Mouse (Mus musculus): ENCODE data around the gene Mfsd7a. TPM values are rescaled to one million over a fixed set of nuclear protein-coding genes. Genes with fewer than 3 reads are reported as not detected.
"Not testable (repeated sequence)": the region's sequence is repeated elsewhere in the genome, so short reads cannot be mapped to it uniquely, and the experiment has no call there.

Gene Mfsd7a
- 0.09 and 0.20 TPM in 2 replicates for polyA plus RNA-seq (2016; fragmentation: Nextera tagmentation; extraction: Ambion mirVana)

- DNase-seq (ENCODE audit: low spot score), result peak; percentile 73
- Histone ChIP-seq H3K36me3 (no peaks in the 10 kb centered on the region), H3K27ac (peak within 1 kb of the TSS; percentile 51; the same call in 1 of the 2 replicates), H3K9me3 (replicated peaks) (no peaks in the 10 kb centered on the region), H3K27me3 (ENCODE audit: low read depth, poor library complexity, severe bottlenecking) (peaks cover 36% of the 10 kb centered on the region), H3K4me3 (peak within 1 kb of the TSS; percentile 50), H3K4me1 (peaks cover 16% of the 10 kb centered on the region)
- 11% methylated on average over 24 of the region's 24 CpGs for WGBS
These were observed at the start of gene Mfsd7a for GRCm38 (mm10) chr5:108448785-108449668. Mfsd7a (minus strand) TSS chr5:108448891.

GRCm38 (mm10) chr5:108486148-108486547 is 37.5 kb upstream of the Mfsd7a start:
- H3K27ac ChIP-seq; H3K9me3 ChIP-seq (replicated peaks); DNase-seq (ENCODE audit: low spot score); H3K4me3 ChIP-seq; H3K27me3 ChIP-seq (ENCODE audit: low read depth, poor library complexity, severe bottlenecking); H3K4me1 ChIP-seq: not testable (repeated sequence)
- peaks cover 89% of the 10 kb centered on the region for H3K36me3 ChIP-seq
- 94% methylated on average over 5 of the region's 5 CpGs for WGBS

GRCm38 (mm10) chr5:108485239-108485638 is 36.5 kb upstream of the Mfsd7a start:
- Histone ChIP-seq H3K36me3 (peaks cover 84% of the 10 kb centered on the region), H3K4me3 (no peak overlapping the region), H3K9me3 (replicated peaks) (no peaks in the 10 kb centered on the region), H3K4me1 (no peaks in the 10 kb centered on the region), H3K27ac (no peak overlapping the region), H3K27me3 (ENCODE audit: low read depth, poor library complexity, severe bottlenecking) (no peaks in the 10 kb centered on the region)
- peak; percentile 33 for DNase-seq (ENCODE audit: low spot score)
- 97% methylated on average over 2 of the region's 2 CpGs for WGBS

- Histone ChIP-seq H3K36me3 (peaks cover 80% of the 10 kb centered on the region), H3K27me3 (ENCODE audit: low read depth, poor library complexity, severe bottlenecking) (no peaks in the 10 kb centered on the region), H3K27ac (no peak overlapping the region), H3K4me1 (no peaks in the 10 kb centered on the region), H3K4me3 (no peak overlapping the region), H3K9me3 (replicated peaks) (no peaks in the 10 kb centered on the region)
- WGBS, result 95% methylated on average over 6 of the region's 6 CpGs
- DNase-seq (ENCODE audit: low spot score), result no peak
These were observed 34.3 kb upstream of the Mfsd7a start for GRCm38 (mm10) chr5:108483006-108483405.

- H3K4me1 ChIP-seq, result no peaks in the 10 kb centered on the region
- H3K4me3 ChIP-seq, result no peak overlapping the region
- no peak overlapping the region for H3K27ac ChIP-seq
- DNase-seq (ENCODE audit: low spot score), result no peak
- peaks cover 92% of the 10 kb centered on the region for H3K36me3 ChIP-seq
- WGBS, result 90% methylated on average over 3 of the region's 3 CpGs
- H3K27me3 ChIP-seq (ENCODE audit: low read depth, poor library complexity, severe bottlenecking), result no peaks in the 10 kb centered on the region
- H3K9me3 ChIP-seq (replicated peaks), result no peaks in the 10 kb centered on the region
These were observed 27.3 kb upstream of the Mfsd7a start for GRCm38 (mm10) chr5:108475977-108476376.

GRCm38 (mm10) chr5:108473737-108474136 is 25.0 kb upstream of the Mfsd7a start:
- H3K36me3 ChIP-seq, result peaks cover 84% of the 10 kb centered on the region
- WGBS, result 89% methylated on average over 4 of the region's 4 CpGs
- H3K4me1 ChIP-seq, result no peaks in the 10 kb centered on the region

GRCm38 (mm10) chr5:108469617-108470016 is 20.9 kb upstream of the Mfsd7a start:
- WGBS, result 80% methylated on average over 7 of the region's 7 CpGs
- Histone ChIP-seq H3K27me3 (ENCODE audit: low read depth, poor library complexity, severe bottlenecking) (no peaks in the 10 kb centered on the region), H3K27ac (no peak overlapping the region), H3K4me1 (no peaks in the 10 kb centered on the region), H3K4me3 (no peak overlapping the region), H3K36me3 (peaks cover 65% of the 10 kb centered on the region), H3K9me3 (replicated peaks) (no peaks in the 10 kb centered on the region)
- no peak for DNase-seq (ENCODE audit: low spot score)

More at GRCm38 (mm10) chr5:108473737-108474136, 25.0 kb upstream of the Mfsd7a start:
- Histone ChIP-seq H3K27ac (no peak overlapping the region), H3K9me3 (replicated peaks) (no peaks in the 10 kb centered on the region), H3K4me3 (no peak overlapping the region), H3K27me3 (ENCODE audit: low read depth, poor library complexity, severe bottlenecking) (no peaks in the 10 kb centered on the region)
- no peak for DNase-seq (ENCODE audit: low spot score)

GRCm38 (mm10) chr5:108466647-108467046 is 18.0 kb upstream of the Mfsd7a start:
- Histone ChIP-seq H3K27me3 (ENCODE audit: low read depth, poor library complexity, severe bottlenecking) (no peaks in the 10 kb centered on the region), H3K9me3 (replicated peaks) (no peaks in the 10 kb centered on the region), H3K36me3 (peaks cover 35% of the 10 kb centered on the region), H3K27ac (no peak overlapping the region), H3K4me1 (peaks cover 22% of the 10 kb centered on the region), H3K4me3 (no peak overlapping the region)
- WGBS, result 96% methylated on average over 1 of the region's 1 CpGs
- DNase-seq (ENCODE audit: low spot score), result no peak

GRCm38 (mm10) chr5:108465131-108465891 is 16.6 kb upstream of the Mfsd7a start:
- DNase-seq (ENCODE audit: low spot score), result no peak
- H3K4me3 ChIP-seq, result no peak overlapping the region
- H3K27ac ChIP-seq, result no peak overlapping the region
- H3K4me1 ChIP-seq, result peaks cover 27% of the 10 kb centered on the region
- WGBS, result 88% methylated on average over 6 of the region's 6 CpGs
- no peaks in the 10 kb centered on the region for H3K27me3 ChIP-seq (ENCODE audit: low read depth, poor library complexity, severe bottlenecking)
- H3K36me3 ChIP-seq, result peaks cover 28% of the 10 kb centered on the region
- H3K9me3 ChIP-seq (replicated peaks), result no peaks in the 10 kb centered on the region

- Histone ChIP-seq H3K4me3 (peak overlapping the region; percentile 88), H3K9me3 (replicated peaks) (no peaks in the 10 kb centered on the region), H3K27me3 (ENCODE audit: low read depth, poor library complexity, severe bottlenecking) (peaks cover 13% of the 10 kb centered on the region), H3K27ac (peak overlapping the region; percentile 98), H3K36me3 (peaks cover 14% of the 10 kb centered on the region), H3K4me1 (peaks cover 27% of the 10 kb centered on the region)
- DNase-seq (ENCODE audit: low spot score), result peak; percentile 33
- WGBS, result 60% methylated on average over 4 of the region's 4 CpGs
These were observed 13.8 kb upstream of the Mfsd7a start for GRCm38 (mm10) chr5:108462446-108462845.

GRCm38 (mm10) chr5:108461082-108462065 is 12.7 kb upstream of the Mfsd7a start, which contains the start of gene Pcgf3:
Pcgf3 (plus strand) TSS chr5:108461232.
- Histone ChIP-seq H3K27me3 (ENCODE audit: low read depth, poor library complexity, severe bottlenecking) (peaks cover 13% of the 10 kb centered on the region), H3K9me3 (replicated peaks) (no peaks in the 10 kb centered on the region), H3K4me1 (peaks cover 27% of the 10 kb centered on the region), H3K4me3 (peak within 1 kb of the TSS; percentile 88), H3K36me3 (peaks cover 7% of the 10 kb centered on the region; the same call in 1 of the 2 replicates), H3K27ac (peak within 1 kb of the TSS; percentile 98)
- under 1% methylated on average over 50 of the region's 62 CpGs for WGBS
- peak; percentile 98 for DNase-seq (ENCODE audit: low spot score)

- no peak overlapping the region for H3K27ac ChIP-seq
- DNase-seq (ENCODE audit: low spot score), result no peak
- H3K4me3 ChIP-seq, result peak overlapping the region; percentile 88
- H3K4me1 ChIP-seq, result peaks cover 27% of the 10 kb centered on the region
- no peaks in the 10 kb centered on the region for H3K9me3 ChIP-seq (replicated peaks)
- H3K36me3 ChIP-seq, result peaks cover 4% of the 10 kb centered on the region; the same call in 1 of the 2 replicates
- WGBS, result 41% methylated on average over 6 of the region's 6 CpGs
- H3K27me3 ChIP-seq (ENCODE audit: low read depth, poor library complexity, severe bottlenecking), result peaks cover 13% of the 10 kb centered on the region
These were observed 11.8 kb upstream of the Mfsd7a start for GRCm38 (mm10) chr5:108460461-108460860.

Measured in limb, embryonic 10.5 days (tissue).